Mouse (Mus musculus): ENCODE results near the gene Nfam1.

Gene Nfam1

DNA sequence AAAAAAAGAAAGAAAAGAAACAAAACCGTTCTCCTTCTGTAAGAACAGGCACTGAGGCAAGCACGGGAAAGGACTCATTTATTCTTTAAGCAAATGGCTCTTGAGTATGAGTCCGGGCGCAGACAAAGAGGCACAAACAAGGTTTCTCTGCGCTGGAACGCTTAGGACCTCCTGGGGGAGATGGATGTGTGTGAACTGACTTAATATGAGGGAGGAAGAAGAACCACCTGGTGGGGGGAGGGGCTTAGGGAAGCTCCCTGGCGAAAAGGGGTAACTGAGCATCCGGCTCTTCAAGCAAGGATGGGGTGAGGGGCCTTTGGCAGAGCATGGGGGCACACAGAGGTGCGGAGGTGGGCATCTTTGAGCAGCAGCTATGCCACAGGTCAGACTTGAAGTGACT lies 40.2 kb downstream of the Nfam1 start:
- no peak for DNase-seq (ENCODE audit: low spot score in 2 of 2)

DNA sequence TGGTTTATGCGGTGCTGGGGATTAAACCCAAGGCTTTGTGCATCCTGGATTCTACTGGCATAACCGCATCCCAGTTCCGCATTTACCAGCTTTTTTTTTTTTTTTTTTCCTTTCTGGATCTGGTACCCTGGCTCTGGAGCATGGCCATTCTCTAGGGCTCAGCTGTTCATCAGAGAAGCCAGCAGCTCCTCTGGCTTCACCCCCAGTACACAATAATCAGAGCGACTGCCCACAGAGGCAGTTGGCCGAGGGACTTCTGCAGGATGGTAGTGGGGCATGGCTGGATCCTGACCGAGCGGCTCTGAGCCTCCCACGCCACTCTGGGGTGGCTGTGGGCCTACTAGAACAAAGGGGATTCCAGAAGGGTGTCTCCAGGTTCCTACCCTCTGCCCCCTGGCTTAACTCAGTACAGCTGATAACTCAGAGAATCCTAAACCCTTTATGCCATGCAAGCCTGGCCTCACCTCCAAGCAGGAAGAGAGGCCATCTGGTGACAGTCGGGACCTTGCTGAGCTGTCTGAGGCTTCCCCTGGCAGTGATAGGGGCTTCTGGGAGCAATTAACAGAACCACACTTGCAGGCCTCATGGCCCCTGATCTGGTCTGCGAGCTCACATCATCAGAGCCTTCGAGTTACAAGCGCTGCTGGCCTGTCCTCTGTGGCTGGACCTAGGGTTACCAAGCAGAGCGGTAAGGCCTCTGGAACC lies 40.9 kb downstream of the Nfam1 start:
- no peak for DNase-seq (ENCODE audit: low spot score in 2 of 2)

- no peak for DNase-seq (ENCODE audit: low spot score in 2 of 2)
Measured at GRCm38 (mm10) chr15:82989190-82989704, 43.9 kb downstream of the Nfam1 start.

DNA sequence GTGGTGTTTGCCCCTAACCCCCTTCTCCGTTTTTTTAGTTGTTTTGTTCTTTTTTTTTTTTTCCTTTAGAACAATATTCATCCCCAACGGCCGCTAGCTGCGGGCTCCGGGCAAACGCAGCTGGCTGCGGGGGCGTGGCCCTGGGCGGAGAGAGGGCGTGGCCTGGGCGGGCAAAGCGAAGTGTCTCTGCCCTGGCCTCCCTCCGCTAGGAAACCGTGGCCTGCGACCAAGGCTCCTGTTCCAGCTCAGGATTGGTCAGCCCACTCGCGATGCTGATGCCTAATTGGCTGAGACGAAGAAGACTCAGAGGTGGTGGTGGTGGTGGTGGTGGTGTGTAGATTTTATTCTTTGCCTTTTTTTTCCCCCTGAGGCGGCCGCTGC lies 45.4 kb downstream of the Nfam1 start, which contains the start of gene Tcf20:
Gene Tcf20 (minus strand): TSS at position 141 of the 381 bp plus-strand sequence.
- DNase-seq (ENCODE audit: low spot score in 2 of 2) = peak; percentile 87 to 96

DNA sequence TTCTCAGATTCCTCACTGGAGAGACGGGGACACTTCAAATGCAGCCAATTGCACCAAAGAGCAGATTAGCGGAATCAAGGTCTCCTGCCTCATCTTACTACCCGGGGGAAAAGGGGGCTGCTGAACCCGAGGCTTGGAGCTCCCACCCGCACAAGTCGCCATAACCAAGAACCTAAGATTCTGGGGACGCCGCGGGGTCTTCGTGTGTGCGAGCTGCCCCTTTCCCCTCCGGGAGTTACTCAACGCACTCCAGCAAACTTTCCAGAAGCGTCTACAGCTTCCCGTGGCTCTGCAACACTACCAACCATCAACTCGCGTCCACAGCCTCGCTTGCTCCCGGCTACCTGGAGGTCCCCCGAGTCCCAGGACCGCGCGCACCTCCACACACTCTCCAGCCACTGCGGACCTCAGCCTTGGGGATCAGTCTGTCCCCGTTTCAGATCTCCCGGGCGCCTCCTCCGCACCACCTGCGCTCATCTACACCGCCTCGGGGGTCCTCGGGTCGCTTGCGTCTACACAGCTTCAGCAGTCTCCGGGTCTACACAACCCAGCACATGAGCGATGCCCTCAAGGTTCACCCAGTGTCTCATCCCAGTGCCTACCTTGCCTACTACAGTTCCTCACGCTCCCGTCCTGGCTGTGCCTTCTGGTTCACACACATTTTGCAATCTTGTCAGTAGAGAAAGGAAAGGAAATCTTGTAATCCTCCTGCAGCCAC lies 45.9 kb downstream of the Nfam1 start:
- DNase-seq (ENCODE audit: low spot score in 2 of 2) = no peak

DNA sequence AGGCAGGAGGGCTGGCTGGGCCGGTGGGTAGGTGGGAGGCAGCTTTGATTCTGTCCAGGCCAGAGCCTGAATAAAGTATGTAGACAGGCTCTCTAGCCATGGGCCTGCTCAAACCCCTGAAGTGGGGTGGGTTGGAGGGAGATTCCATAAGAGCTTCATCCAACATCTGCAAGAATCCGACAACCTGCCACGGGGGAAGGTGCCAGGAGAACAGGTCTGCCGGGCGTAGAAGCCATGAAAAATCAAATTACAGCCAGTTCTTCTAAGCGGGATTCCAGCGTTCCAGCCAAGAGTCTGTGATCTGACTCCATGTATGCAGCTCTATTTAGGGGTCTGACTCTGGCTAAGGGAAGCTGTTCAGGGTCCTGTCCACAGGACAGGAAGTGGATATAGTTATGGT lies 48.5 kb downstream of the Nfam1 start:
- DNase-seq (ENCODE audit: low spot score in 2 of 2) = no peak

GRCm38 (mm10) chr15:82984097-82984496 lies 49.0 kb downstream of the Nfam1 start:
- no peak for DNase-seq (ENCODE audit: low spot score in 2 of 2)

DNA sequence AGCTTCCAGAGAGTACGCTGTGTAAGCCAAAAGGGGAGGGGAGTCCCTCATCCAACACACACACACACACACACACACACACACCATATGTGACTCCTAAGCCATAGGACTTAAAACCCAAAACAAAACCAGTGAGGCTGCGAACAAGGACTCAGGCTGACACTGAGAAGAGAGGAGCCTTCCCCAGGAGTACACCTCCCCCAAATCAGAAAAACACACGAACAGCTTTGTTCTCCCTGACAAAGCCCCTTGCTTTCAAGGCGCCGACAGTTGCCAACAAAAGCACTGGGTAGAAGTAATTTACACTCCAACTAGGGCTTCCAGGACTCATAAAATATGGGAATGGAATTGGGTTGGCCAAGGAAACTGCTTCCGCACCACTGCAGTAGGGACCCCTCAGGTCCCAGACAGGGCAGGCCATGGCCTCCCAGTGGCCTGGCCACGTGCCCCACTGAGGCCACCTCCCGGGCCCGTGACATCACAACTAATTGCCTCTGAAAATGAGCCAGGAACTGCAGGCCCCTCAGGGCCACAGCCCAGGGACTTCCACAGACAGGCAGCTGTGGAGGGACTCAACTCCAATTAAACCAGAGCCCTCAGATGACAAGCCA lies 49.6 kb downstream of the Nfam1 start:
- no peak for DNase-seq (ENCODE audit: low spot score in 2 of 2)

- DNase-seq (ENCODE audit: low spot score in 2 of 2) = no peak
Measured at GRCm38 (mm10) chr15:82982724-82983415, 50.2 kb downstream of the Nfam1 start.

GRCm38 (mm10) chr15:82981676-82982520 lies 51.2 kb downstream of the Nfam1 start:
- no peak for DNase-seq (ENCODE audit: low spot score in 2 of 2)

GRCm38 (mm10) chr15:82979531-82979930 lies 53.6 kb downstream of the Nfam1 start:
- DNase-seq (ENCODE audit: low spot score in 2 of 2) = no peak

GRCm38 (mm10) chr15:82974471-82974870 lies 58.6 kb downstream of the Nfam1 start:
- DNase-seq (ENCODE audit: low spot score in 2 of 2) = no peak

DNA sequence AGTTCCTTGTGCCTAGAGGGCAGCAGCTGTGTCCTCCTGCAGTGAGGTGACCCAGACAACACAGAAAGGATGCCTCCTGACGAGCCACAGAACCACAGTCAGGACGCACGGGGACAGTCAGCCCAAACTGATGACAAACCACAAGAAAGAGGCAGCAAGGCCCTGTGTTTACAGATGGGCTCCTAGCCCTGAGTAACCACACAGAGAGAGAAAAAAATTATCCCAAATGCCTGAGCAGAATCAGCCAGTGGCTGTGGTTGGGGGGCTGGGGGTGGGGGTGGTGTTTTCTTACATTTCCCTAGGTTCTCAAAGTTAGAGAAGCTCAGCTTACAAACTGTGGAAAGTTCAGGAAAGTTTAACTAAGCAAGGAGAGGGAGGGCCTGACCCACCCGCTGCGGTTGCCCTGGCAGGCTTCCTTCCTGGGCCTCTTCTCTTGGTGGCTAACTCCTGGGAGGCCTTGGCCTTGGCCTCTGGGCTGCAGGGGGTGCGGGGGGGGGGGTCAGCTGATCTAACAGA lies 63.8 kb downstream of the Nfam1 start:
- DNase-seq (ENCODE audit: low spot score in 2 of 2) = no peak

- no peak for DNase-seq (ENCODE audit: low spot score in 2 of 2)
Measured at GRCm38 (mm10) chr15:82968449-82968848, 64.7 kb downstream of the Nfam1 start.

- DNase-seq (ENCODE audit: low spot score in 2 of 2) = no peak
Measured at GRCm38 (mm10) chr15:82967947-82968346, 65.2 kb downstream of the Nfam1 start.

- no peak for DNase-seq (ENCODE audit: low spot score in 2 of 2)
Measured at GRCm38 (mm10) chr15:82964266-82964825, 68.8 kb downstream of the Nfam1 start.

GRCm38 (mm10) chr15:82963556-82964156 lies 69.5 kb downstream of the Nfam1 start:
- DNase-seq (ENCODE audit: low spot score in 2 of 2) = no peak

GRCm38 (mm10) chr15:82963090-82963489 lies 70.0 kb downstream of the Nfam1 start:
- no peak for DNase-seq (ENCODE audit: low spot score in 2 of 2)

DNA sequence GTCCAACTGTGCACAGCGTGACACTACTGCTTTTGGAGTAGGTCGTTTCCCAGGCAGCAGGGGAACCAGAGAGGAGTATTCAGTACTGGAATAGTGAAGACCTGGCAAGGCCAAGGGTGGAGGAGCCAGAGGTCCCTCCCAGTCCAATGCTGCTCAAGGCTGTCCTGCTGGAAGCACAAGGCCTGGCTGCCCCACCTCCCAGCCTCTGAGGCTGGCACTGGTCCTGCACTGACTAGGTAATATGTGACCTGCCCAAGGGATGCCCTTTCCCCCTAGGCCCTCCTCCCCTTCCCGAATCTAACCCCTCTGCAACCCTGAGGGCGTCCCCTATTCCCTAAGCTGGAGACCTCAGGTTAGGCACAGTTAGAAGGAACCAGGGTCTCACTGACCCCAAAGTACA lies 70.6 kb downstream of the Nfam1 start:
- no peak for DNase-seq (ENCODE audit: low spot score in 2 of 2)
